Mouse (Mus musculus): ENCODE data around the gene Itgb5. TPM values are rescaled to one million over a fixed set of nuclear protein-coding genes. Genes with fewer than 3 reads are reported as not detected.

Itgb5 gene
- polyA plus RNA-seq, 2 experiments = 108 to 117 TPM

- no peak overlapping the region for H3K4me3 ChIP-seq (replicated peaks; ENCODE audit: low read length)
- H3K27ac ChIP-seq (replicated peaks; ENCODE audit: low read depth, low read length) = no peak overlapping the region
- TF ChIP-seq POLR2A (IDR thresholded peaks at IDR 0.05; ENCODE audit: borderline replicate concordance, extremely low read depth, insufficient read depth, insufficient read length) = no peak
- H3K9me3 ChIP-seq (ENCODE audit: control insufficient read depth, low read length) = no peaks in the 10 kb centered on the region
- ATAC-seq (ENCODE audit: low FRiP score, low read depth) = no peak
- peaks cover 31% of the 10 kb centered on the region for H3K4me1 ChIP-seq (ENCODE audit: control insufficient read depth, insufficient read depth, low read length)
- DNase-seq (ENCODE audit: low spot score) = no peak
- no peaks in the 10 kb centered on the region for H3K27me3 ChIP-seq (ENCODE audit: control insufficient read depth, insufficient read depth, low read length)
- no peak overlapping the region for H3K4me2 ChIP-seq (replicated peaks; ENCODE audit: low read depth, low read length, severe bottlenecking)
- H3K36me3 ChIP-seq (ENCODE audit: control insufficient read depth, insufficient read depth, low read length) = 0 out of 2 replicates have a peak, but pooled peaks cover 5% of the 10 kb centered on the region
- WGBS = 83% methylated on average over 6 of the region's 6 CpGs
- H3K9ac ChIP-seq (ENCODE audit: low read depth, low read length, severe bottlenecking) = no peak overlapping the region
Observed at GRCm38 (mm10) chr16:33935407-33935785, 105.9 kb downstream of the Itgb5 start.

- WGBS = 73% methylated on average over 4 of the region's 4 CpGs
- no peaks in the 10 kb centered on the region for H3K9me3 ChIP-seq (ENCODE audit: control insufficient read depth, low read length)
- H3K4me2 ChIP-seq (replicated peaks; ENCODE audit: low read depth, low read length, severe bottlenecking) = no peak overlapping the region
- no peak for TF ChIP-seq POLR2A (IDR thresholded peaks at IDR 0.05; ENCODE audit: borderline replicate concordance, extremely low read depth, insufficient read depth, insufficient read length)
- no peaks in the 10 kb centered on the region for H3K36me3 ChIP-seq (ENCODE audit: control insufficient read depth, insufficient read depth, low read length)
- DNase-seq (ENCODE audit: low spot score) (no peak), ATAC-seq (ENCODE audit: low FRiP score, low read depth) (no peak)
- no peak overlapping the region for H3K4me3 ChIP-seq (replicated peaks; ENCODE audit: low read length)
- H3K27me3 ChIP-seq (ENCODE audit: control insufficient read depth, insufficient read depth, low read length) = no peaks in the 10 kb centered on the region
- H3K9ac ChIP-seq (ENCODE audit: low read depth, low read length, severe bottlenecking) = no peak overlapping the region
- H3K4me1 ChIP-seq (ENCODE audit: control insufficient read depth, insufficient read depth, low read length) = peaks cover 39% of the 10 kb centered on the region
- H3K27ac ChIP-seq (replicated peaks; ENCODE audit: low read depth, low read length) = 0 out of 2 replicates have a peak overlapping the region, but pooled peaks have one; percentile 5
Observed at GRCm38 (mm10) chr16:33936885-33937284, 107.4 kb downstream of the Itgb5 start.

GRCm38 (mm10) chr16:33937567-33937966 is 108.1 kb downstream of the Itgb5 start:
- no peaks in the 10 kb centered on the region for H3K36me3 ChIP-seq (ENCODE audit: control insufficient read depth, insufficient read depth, low read length)
- H3K4me2 ChIP-seq (replicated peaks; ENCODE audit: low read depth, low read length, severe bottlenecking) = no peak overlapping the region
- no peak overlapping the region for H3K4me3 ChIP-seq (replicated peaks; ENCODE audit: low read length)
- TF ChIP-seq POLR2A (IDR thresholded peaks at IDR 0.05; ENCODE audit: borderline replicate concordance, extremely low read depth, insufficient read depth, insufficient read length) = no peak
- peaks cover 46% of the 10 kb centered on the region for H3K4me1 ChIP-seq (ENCODE audit: control insufficient read depth, insufficient read depth, low read length)
- no peaks in the 10 kb centered on the region for H3K27me3 ChIP-seq (ENCODE audit: control insufficient read depth, insufficient read depth, low read length)
- ATAC-seq (ENCODE audit: low FRiP score, low read depth) (no peak), DNase-seq (ENCODE audit: low spot score) (no peak)
- no peak overlapping the region for H3K27ac ChIP-seq (replicated peaks; ENCODE audit: low read depth, low read length)
- no peak overlapping the region for H3K9ac ChIP-seq (ENCODE audit: low read depth, low read length, severe bottlenecking)
- WGBS = 81% methylated on average over 8 of the region's 8 CpGs
- H3K9me3 ChIP-seq (ENCODE audit: control insufficient read depth, low read length) = no peaks in the 10 kb centered on the region

GRCm38 (mm10) chr16:33938311-33939132 is 109.1 kb downstream of the Itgb5 start:
- H3K27ac ChIP-seq (replicated peaks; ENCODE audit: low read depth, low read length) = 0 out of 2 replicates have a peak overlapping the region, but pooled peaks have one; percentile 5
- ATAC-seq (ENCODE audit: low FRiP score, low read depth) = no peak
- no peak overlapping the region for H3K4me3 ChIP-seq (replicated peaks; ENCODE audit: low read length)
- peaks cover 46% of the 10 kb centered on the region for H3K4me1 ChIP-seq (ENCODE audit: control insufficient read depth, insufficient read depth, low read length)
- WGBS = 65% methylated on average over 12 of the region's 12 CpGs
- no peak for TF ChIP-seq POLR2A (IDR thresholded peaks at IDR 0.05; ENCODE audit: borderline replicate concordance, extremely low read depth, insufficient read depth, insufficient read length)
- DNase-seq (ENCODE audit: low spot score) = no peak
- 0 out of 2 replicates have a peak, but pooled peaks cover 4% of the 10 kb centered on the region for H3K36me3 ChIP-seq (ENCODE audit: control insufficient read depth, insufficient read depth, low read length)
- no peak overlapping the region for H3K4me2 ChIP-seq (replicated peaks; ENCODE audit: low read depth, low read length, severe bottlenecking)
- no peak overlapping the region for H3K9ac ChIP-seq (ENCODE audit: low read depth, low read length, severe bottlenecking)
- no peaks in the 10 kb centered on the region for H3K27me3 ChIP-seq (ENCODE audit: control insufficient read depth, insufficient read depth, low read length)
- H3K9me3 ChIP-seq (ENCODE audit: control insufficient read depth, low read length) = no peaks in the 10 kb centered on the region

- peaks cover 42% of the 10 kb centered on the region for H3K4me1 ChIP-seq (ENCODE audit: control insufficient read depth, insufficient read depth, low read length)
- 0 out of 2 replicates have a peak, but pooled peaks cover 4% of the 10 kb centered on the region for H3K36me3 ChIP-seq (ENCODE audit: control insufficient read depth, insufficient read depth, low read length)
- no peak overlapping the region for H3K4me3 ChIP-seq (replicated peaks; ENCODE audit: low read length)
- H3K27me3 ChIP-seq (ENCODE audit: control insufficient read depth, insufficient read depth, low read length) = no peaks in the 10 kb centered on the region
- no peak for DNase-seq (ENCODE audit: low spot score)
- WGBS = 68% methylated on average over 2 of the region's 2 CpGs
- TF ChIP-seq POLR2A (IDR thresholded peaks at IDR 0.05; ENCODE audit: borderline replicate concordance, extremely low read depth, insufficient read depth, insufficient read length) = no peak
- no peak overlapping the region for H3K4me2 ChIP-seq (replicated peaks; ENCODE audit: low read depth, low read length, severe bottlenecking)
- no peak for ATAC-seq (ENCODE audit: low FRiP score, low read depth)
- H3K27ac ChIP-seq (replicated peaks; ENCODE audit: low read depth, low read length) = 0 out of 2 replicates have a peak overlapping the region, but pooled peaks have one; percentile 5
- H3K9ac ChIP-seq (ENCODE audit: low read depth, low read length, severe bottlenecking) = no peak overlapping the region
- H3K9me3 ChIP-seq (ENCODE audit: control insufficient read depth, low read length) = no peaks in the 10 kb centered on the region
Observed at GRCm38 (mm10) chr16:33939133-33939531, 109.7 kb downstream of the Itgb5 start.
